Mouse (Mus musculus) E14TG2a.4 (cell line): Measurements from ENCODE around the gene Kpna7.

Experiments
- CTCF ChIP-seq: conservative IDR thresholded peaks from 2 replicates; pipeline ENCODE4 v1.5.1; 2014; ENCODE audit warnings: low read length
- NANOG ChIP-seq: IDR thresholded peaks from 2 replicates; pipeline ENCODE4 v1.6.1; 2014; ENCODE audit warnings: borderline replicate concordance, low read length, mixed read lengths
- POU5F1 ChIP-seq: IDR thresholded peaks from 2 replicates; pipeline ENCODE4 v1.6.1; 2014; ENCODE audit warnings: low read length, borderline replicate concordance

- no peak for TF ChIP-seq CTCF
- no peak for TF ChIP-seq POU5F1
- TF ChIP-seq NANOG = no peak
Observed at GRCm38 (mm10) chr5:144963817-144964261, 120.0 kb downstream of the Kpna7 start.
